Mouse (Mus musculus) heart, embryonic 12.5 days (tissue): Measurements from ENCODE around the gene Poln. TPM values are rescaled to one million over a fixed set of nuclear protein-coding genes. Genes with fewer than 3 reads are reported as not detected.

Source experiments
- ATAC-seq: fragments of 200-750 bp; cut with Nextera tagmentation; 2 replicates; pipeline ENCODE4 v1.8.0; 2017; ENCODE audit warnings: moderate TSS enrichment, moderate library complexity; ENCODE audit not compliant: insufficient number of reproducible peaks, low FRiP score
- H3K27ac ChIP-seq: fragments of 300-500 bp; sonication (generic); 2 replicates; pipeline ENCODE4 v1.5.1; 2016; ENCODE audit warnings: mild to moderate bottlenecking, moderate library complexity; ENCODE audit not compliant: poor library complexity, severe bottlenecking
- H3K27me3 ChIP-seq: fragments of 300-500 bp; sonication (generic); replicated peaks from 2 replicates; pipeline ENCODE4 v1.6.1; 2016; ENCODE audit warnings: mild to moderate bottlenecking, moderate library complexity
- H3K36me3 ChIP-seq: fragments of 300-500 bp; sonication (generic); 2 replicates; pipeline ENCODE4 v1.6.1; 2016; ENCODE audit warnings: mild to moderate bottlenecking, moderate library complexity
- H3K4me1 ChIP-seq: fragments of 300-500 bp; sonication (generic); replicated peaks from 2 replicates; pipeline ENCODE4 v1.6.1; 2016; ENCODE audit warnings: mild to moderate bottlenecking
- H3K4me2 ChIP-seq: fragments of 300-500 bp; sonication (generic); 2 replicates; pipeline ENCODE4 v1.6.1; 2016; ENCODE audit warnings: mild to moderate bottlenecking, moderate library complexity
- H3K4me3 ChIP-seq: fragments of 300-500 bp; sonication (generic); 2 replicates; pipeline ENCODE4 v1.5.1; 2016; ENCODE audit warnings: mild to moderate bottlenecking
- H3K9ac ChIP-seq: fragments of 300-500 bp; sonication (generic); 2 replicates; pipeline ENCODE4 v1.6.1; 2016; ENCODE audit warnings: mild to moderate bottlenecking, moderate library complexity
- H3K9me3 ChIP-seq: fragments of 300-500 bp; sonication (generic); replicated peaks from 2 replicates; pipeline ENCODE4 v1.6.1; 2016; ENCODE audit warnings: mild to moderate bottlenecking, moderate library complexity
- WGBS: fragments of 180-500 bp; shearing (Covaris S2); methylation state at CpG from one replicate; pipeline ENCODE4 v1.1.7; 2016; 5-methylcytosine and 5-hydroxymethylcytosine counted together
- polyA plus RNA-seq: library from polyadenylated mRNA; unstranded; fragments of >200 nt; fragmentation: Nextera tagmentation; extraction: Ambion mirVana; gene quantifications from 2 replicates; pipeline ENCODE4 v1.2.1, GENCODE M21; 2016

Gene Poln
- polyA plus RNA-seq, 1 experiment from 2014 or later, result 0.37 TPM

GRCm38 (mm10) chr5:34174550-34175402, 5.5 kb upstream of the Poln start:
- no peak overlapping the region for H3K4me3 ChIP-seq
- no peaks in the 10 kb centered on the region for H3K27me3 ChIP-seq
- H3K4me2 ChIP-seq, result no peak overlapping the region
- no peaks in the 10 kb centered on the region for H3K4me1 ChIP-seq
- no peak for ATAC-seq
- H3K9ac ChIP-seq, result no peak overlapping the region
- no peaks in the 10 kb centered on the region for H3K9me3 ChIP-seq
- H3K27ac ChIP-seq, result no peak overlapping the region
- 67% methylated on average over 5 of the region's 5 CpGs for WGBS
- H3K36me3 ChIP-seq, result peaks cover 67% of the 10 kb centered on the region

- no peak for ATAC-seq
- Histone ChIP-seq H3K4me2 (no peak overlapping the region), H3K9ac (no peak overlapping the region), H3K4me3 (no peak overlapping the region), H3K27me3 (no peaks in the 10 kb centered on the region), H3K27ac (no peak overlapping the region), H3K4me1 (no peaks in the 10 kb centered on the region), H3K36me3 (peaks cover 63% of the 10 kb centered on the region), H3K9me3 (no peaks in the 10 kb centered on the region)
- 75% methylated on average over 2 of the region's 2 CpGs for WGBS
Measured at GRCm38 (mm10) chr5:34174021-34174420, 4.8 kb upstream of the Poln start.

- Histone ChIP-seq H3K27ac (no peak overlapping the region), H3K9ac (no peak overlapping the region), H3K4me3 (no peak overlapping the region), H3K4me1 (0 out of 2 replicates have a peak, but pooled peaks cover 5% of the 10 kb centered on the region), H3K27me3 (no peaks in the 10 kb centered on the region), H3K36me3 (peaks cover 31% of the 10 kb centered on the region), H3K9me3 (no peaks in the 10 kb centered on the region), H3K4me2 (no peak overlapping the region)
- 71% methylated on average over 4 of the region's 4 CpGs for WGBS
- ATAC-seq, result no peak
Measured at GRCm38 (mm10) chr5:34170726-34171125, 1.5 kb upstream of the Poln start.

GRCm38 (mm10) chr5:34169954-34170353, 706 bp upstream of the Poln start:
- no peak for ATAC-seq
- Histone ChIP-seq H3K9me3 (no peaks in the 10 kb centered on the region), H3K27me3 (no peaks in the 10 kb centered on the region), H3K4me1 (0 out of 2 replicates have a peak, but pooled peaks cover 5% of the 10 kb centered on the region), H3K4me2 (peak overlapping the region; percentile 72), H3K36me3 (peaks cover 24% of the 10 kb centered on the region), H3K4me3 (peak overlapping the region; percentile 92), H3K27ac (peak overlapping the region; percentile 85), H3K9ac (peak overlapping the region; percentile 58)
- WGBS, result 79% methylated on average over 3 of the region's 3 CpGs

DNA sequence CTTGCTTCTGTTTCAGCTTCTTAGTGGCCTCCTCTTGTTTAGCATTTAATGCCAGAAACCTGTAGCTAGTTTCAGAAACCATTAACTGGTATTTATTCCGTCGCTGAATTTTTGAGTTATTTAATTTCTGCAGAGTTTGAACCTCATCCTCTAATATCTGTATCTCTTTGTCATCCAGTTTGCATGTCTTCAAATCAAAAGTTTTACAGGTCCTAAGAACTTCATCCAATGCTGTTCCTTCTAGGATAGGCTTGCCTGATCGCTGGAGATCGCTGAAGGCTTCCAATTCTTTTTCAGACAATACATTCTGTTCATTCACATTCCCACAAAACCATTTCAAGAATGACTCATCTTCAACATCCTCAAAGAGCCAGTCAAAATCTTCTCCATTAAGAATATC, 1.4 kb downstream of the Poln start:
- ATAC-seq, result no peak
- no peak overlapping the region for H3K9ac ChIP-seq
- H3K9me3 ChIP-seq, result no peaks in the 10 kb centered on the region
- peaks cover 10% of the 10 kb centered on the region; the same call in 1 of the 2 replicates for H3K36me3 ChIP-seq
- H3K4me3 ChIP-seq, result no peak overlapping the region
- H3K27ac ChIP-seq, result no peak overlapping the region
- H3K27me3 ChIP-seq, result no peaks in the 10 kb centered on the region
- 83% methylated on average over 4 of the region's 4 CpGs for WGBS
- 0 out of 2 replicates have a peak, but pooled peaks cover 5% of the 10 kb centered on the region for H3K4me1 ChIP-seq
- no peak overlapping the region for H3K4me2 ChIP-seq

DNA sequence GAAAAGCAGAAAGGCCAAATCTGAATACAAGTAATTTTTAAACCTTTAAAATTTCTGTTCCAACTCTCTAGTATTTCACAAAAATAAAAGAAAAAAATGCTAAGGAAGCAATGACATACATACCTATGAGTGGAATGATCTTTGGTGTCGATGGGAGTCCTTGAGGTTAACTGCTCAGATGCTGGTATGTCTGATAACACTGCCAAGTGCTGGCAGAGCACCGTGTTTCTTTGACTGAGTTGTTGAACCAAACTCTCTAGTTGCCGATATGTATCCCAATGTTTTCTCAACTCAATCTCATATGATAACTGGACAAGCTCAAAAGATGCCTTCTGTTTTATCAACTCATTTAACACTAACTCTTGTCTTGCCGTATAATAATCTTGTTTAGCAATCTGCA, 3.5 kb downstream of the Poln start:
- WGBS, result 29% methylated on average over 4 of the region's 4 CpGs
- Histone ChIP-seq H3K4me1 (0 out of 2 replicates have a peak, but pooled peaks cover 5% of the 10 kb centered on the region), H3K9me3 (no peaks in the 10 kb centered on the region), H3K4me3 (no peak overlapping the region), H3K27me3 (no peaks in the 10 kb centered on the region), H3K9ac (no peak overlapping the region), H3K27ac (no peak overlapping the region), H3K4me2 (no peak overlapping the region), H3K36me3 (peaks cover 13% of the 10 kb centered on the region; the same call in 1 of the 2 replicates)
- no peak for ATAC-seq

- no peaks in the 10 kb centered on the region for H3K4me1 ChIP-seq
- H3K36me3 ChIP-seq, result peaks cover 2% of the 10 kb centered on the region
- no peaks in the 10 kb centered on the region for H3K27me3 ChIP-seq
- no peak overlapping the region for H3K27ac ChIP-seq
- no peak for ATAC-seq
- no peak overlapping the region for H3K4me3 ChIP-seq
- H3K9me3 ChIP-seq, result no peaks in the 10 kb centered on the region
- no peak overlapping the region for H3K9ac ChIP-seq
- H3K4me2 ChIP-seq, result no peak overlapping the region
Measured at GRCm38 (mm10) chr5:34148476-34148875, 20.8 kb downstream of the Poln start.

DNA sequence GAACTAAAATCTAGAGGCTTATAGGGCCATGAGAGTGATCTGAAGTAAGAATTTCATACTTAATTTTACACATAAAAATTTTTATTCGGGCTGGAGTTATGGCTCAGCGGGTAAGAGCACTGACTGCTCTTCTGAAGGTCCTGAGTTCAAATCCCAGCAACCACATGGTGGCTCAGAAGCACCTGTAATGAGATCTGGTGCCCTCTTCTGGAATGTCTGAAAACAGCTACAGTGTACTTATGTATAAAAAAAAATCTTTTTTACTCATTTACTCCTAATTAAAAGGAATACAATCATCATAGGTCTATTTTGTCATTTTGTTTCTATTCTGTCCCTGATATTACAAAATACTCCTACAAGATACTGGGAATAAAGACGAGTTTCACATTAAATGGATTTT, 21.7 kb downstream of the Poln start:
- no peaks in the 10 kb centered on the region for H3K9me3 ChIP-seq
- H3K4me3 ChIP-seq, result no peak overlapping the region
- no peak for ATAC-seq
- H3K4me1 ChIP-seq, result no peaks in the 10 kb centered on the region
- H3K27ac ChIP-seq, result no peak overlapping the region
- H3K4me2 ChIP-seq, result no peak overlapping the region
- no peaks in the 10 kb centered on the region for H3K36me3 ChIP-seq
- 84% methylated on average over 3 of the region's 3 CpGs for WGBS
- no peaks in the 10 kb centered on the region for H3K27me3 ChIP-seq
- no peak overlapping the region for H3K9ac ChIP-seq

- Histone ChIP-seq H3K4me1 (no peaks in the 10 kb centered on the region), H3K36me3 (no peaks in the 10 kb centered on the region), H3K27ac (no peak overlapping the region), H3K9ac (no peak overlapping the region), H3K9me3 (no peaks in the 10 kb centered on the region), H3K4me2 (no peak overlapping the region), H3K4me3 (no peak overlapping the region), H3K27me3 (no peaks in the 10 kb centered on the region)
- ATAC-seq, result no peak
- WGBS, result 6% methylated on average over 1 of the region's 1 CpGs
Measured at GRCm38 (mm10) chr5:34139751-34140150, 29.5 kb downstream of the Poln start.

- Histone ChIP-seq H3K9me3 (no peaks in the 10 kb centered on the region), H3K36me3 (no peaks in the 10 kb centered on the region), H3K4me3 (no peak overlapping the region), H3K4me1 (no peaks in the 10 kb centered on the region), H3K27me3 (no peaks in the 10 kb centered on the region), H3K4me2 (no peak overlapping the region), H3K27ac (no peak overlapping the region), H3K9ac (no peak overlapping the region)
- WGBS, result 72% methylated on average over 2 of the region's 2 CpGs
- no peak for ATAC-seq
Measured at GRCm38 (mm10) chr5:34132731-34133130, 36.5 kb downstream of the Poln start.

DNA sequence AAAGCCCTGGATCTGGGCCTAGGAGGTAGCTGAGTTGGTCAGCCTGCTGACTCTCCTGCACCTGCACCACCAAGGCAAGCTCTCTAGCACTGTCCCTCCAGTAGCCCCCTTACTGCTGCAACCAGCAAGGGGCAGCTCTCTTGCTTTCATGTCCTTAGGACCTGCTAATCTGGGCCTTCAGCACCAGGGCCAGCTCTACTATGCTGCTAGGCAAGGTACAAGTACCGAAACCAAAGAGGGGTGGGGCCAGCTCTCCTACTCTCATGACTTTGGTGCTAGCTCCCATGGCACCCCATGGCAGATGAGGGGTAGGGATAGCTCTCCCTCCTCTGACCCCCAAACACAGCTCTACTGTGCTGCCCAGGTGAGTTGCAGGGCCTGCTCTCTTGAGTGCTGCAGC, 45.1 kb downstream of the Poln start:
- no peak overlapping the region for H3K4me3 ChIP-seq
- ATAC-seq, result no peak
- no peaks in the 10 kb centered on the region for H3K9me3 ChIP-seq
- H3K9ac ChIP-seq, result no peak overlapping the region
- WGBS, result 5% methylated on average over 1 of the region's 1 CpGs
- H3K4me2 ChIP-seq, result no peak overlapping the region
- H3K27ac ChIP-seq, result no peak overlapping the region
- H3K4me1 ChIP-seq, result no peaks in the 10 kb centered on the region
- no peaks in the 10 kb centered on the region for H3K27me3 ChIP-seq
- no peaks in the 10 kb centered on the region for H3K36me3 ChIP-seq
